Mouse (Mus musculus): ENCODE data around the gene Zfp607a.

DNA sequence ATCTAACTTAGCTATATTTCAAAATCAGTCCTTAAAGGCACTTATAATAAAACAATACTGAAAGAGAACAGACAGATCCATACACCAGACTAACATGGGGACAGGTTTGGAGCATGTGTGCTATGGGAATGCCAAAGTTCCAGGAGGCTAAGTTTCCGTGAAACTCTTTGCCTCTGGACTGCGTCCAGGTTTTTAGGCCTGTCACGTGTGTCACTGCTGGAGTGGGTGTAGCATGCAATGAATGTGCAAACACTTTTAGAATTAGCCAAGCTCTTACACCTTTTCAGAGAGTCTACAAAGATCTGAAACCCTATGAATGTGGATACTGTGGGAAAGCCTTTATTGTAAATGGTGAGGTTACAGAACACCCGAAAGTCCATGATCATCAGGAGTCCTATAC lies 24.4 kb downstream of the Zfp607a start:
- no peak for TF ChIP-seq EP300 (IDR thresholded peaks at IDR 0.05; ENCODE audit: low read depth)
- no peak for TF ChIP-seq CTCF (IDR thresholded peaks at IDR 0.05; ENCODE audit: low read depth)
